In genomic region chr7:123124299-123124716, GRCm38 (mm10) we compare ENCODE assay signal across 8 mouse cellular contexts. TPM values are rescaled to one million over a fixed set of nuclear protein-coding genes. Genes with fewer than 3 reads are reported as not detected.
DNase-seq lines count a peak whose midpoint lies in the region; ATAC-seq lines count a peak whose summit lies in the region.

No protein-coding gene starts in this region.

- H3K36me3 ChIP-seq in hindbrain, embryonic 15.5 days: peaks cover 9% of the 10 kb centered on the region
- 0 out of 2 replicates have a peak, but pooled peaks cover 12% of the 10 kb centered on the region for H3K36me3 ChIP-seq in midbrain, embryonic 12.5 days

- H3K9me3 ChIP-seq in hindbrain, embryonic 15.5 days: no peaks in the 10 kb centered on the region
- no peaks in the 10 kb centered on the region for H3K9me3 ChIP-seq in midbrain, embryonic 12.5 days

- peak overlapping the region; percentile 98 for H3K27ac ChIP-seq in hindbrain, embryonic 15.5 days (replicated peaks)
- H3K27ac ChIP-seq in midbrain, embryonic 12.5 days (replicated peaks): peak overlapping the region; percentile 97

- peak; percentile 58 for DNase-seq in embryo, embryonic 11 days
- DNase-seq in embryo, embryonic 9.5 days (ENCODE audit: extremely low spot score): no peak
- peak; percentile 41 for DNase-seq in right cerebral cortex, postnatal 4 days
- no peak for DNase-seq in right cerebral cortex, adult 18-20 months
- DNase-seq in left cerebral cortex, adult 8-10 months (ENCODE audit: low spot score in 2 of 2): no peak
- no peak for DNase-seq in cerebellum, adult 9-11 months

- under 1% methylated on average over 30 of the region's 45 CpGs for WGBS in hindbrain, embryonic 15.5 days
- under 1% methylated on average over 30 of the region's 45 CpGs for WGBS in midbrain, embryonic 12.5 days

- H3K27me3 ChIP-seq in hindbrain, embryonic 15.5 days: no peaks in the 10 kb centered on the region
- H3K27me3 ChIP-seq in midbrain, embryonic 12.5 days: no peaks in the 10 kb centered on the region

- peak overlapping the region; percentile 65 for H3K4me2 ChIP-seq in hindbrain, embryonic 15.5 days
- peak overlapping the region; percentile 61 for H3K4me2 ChIP-seq in midbrain, embryonic 12.5 days (replicated peaks)

- peak overlapping the region; percentile 99 for H3K9ac ChIP-seq in hindbrain, embryonic 15.5 days
- H3K9ac ChIP-seq in midbrain, embryonic 12.5 days (replicated peaks): peak overlapping the region; percentile 97

- ATAC-seq in hindbrain, embryonic 15.5 days (ENCODE audit: low FRiP score, low read depth): peak; percentile 79
- peak; percentile 80 for ATAC-seq in midbrain, embryonic 12.5 days (ENCODE audit: low FRiP score, low read depth)

- peak overlapping the region; percentile 100 for H3K4me3 ChIP-seq in hindbrain, embryonic 15.5 days
- peak overlapping the region; percentile 100 for H3K4me3 ChIP-seq in midbrain, embryonic 12.5 days

- H3K4me1 ChIP-seq in hindbrain, embryonic 15.5 days (replicated peaks): peaks cover 43% of the 10 kb centered on the region
- H3K4me1 ChIP-seq in midbrain, embryonic 12.5 days: peaks cover 15% of the 10 kb centered on the region

RNA-seq across cellular contexts. Expression of gene Tnrc6a, which starts 0.6 kb away (rescaled TPM):
- 47.4 and 49.2 TPM in 2 replicates for polyA plus RNA-seq in hindbrain, embryonic 15.5 days (2015; fragmentation: Nextera tagmentation; extraction: Ambion mirVana)
- 79.5 and 82.6 TPM in 2 replicates for polyA plus RNA-seq in midbrain, embryonic 12.5 days (2016; fragmentation: Nextera tagmentation; extraction: Ambion mirVana)
- total RNA-seq in left cerebral cortex, adult 8-10 months (2022): 10 to 100 TPM; 57.3 to 66.6 (median 61.9) TPM

Comparison
In these comparisons a context has a peak if more than half of its experiments do, and no peak if none do; other contexts are left out.
1. DNase-seq: peak in embryo, embryonic 11 days (single experiment) and right cerebral cortex, postnatal 4 days (single experiment); none in embryo, embryonic 9.5 days (single experiment), right cerebral cortex, adult 18-20 months (single experiment), left cerebral cortex, adult 8-10 months (0 of 2) and cerebellum, adult 9-11 months (single experiment).